Mouse (Mus musculus) megakaryocyte, embryonic 14.5 days (primary cell): ENCODE measurements around the gene Nsun6.

Experiments used
- FLI1 ChIP-seq: IDR thresholded peaks from 2 replicates; pipeline ENCODE4 v1.6.1; 2012; ENCODE audit warnings: low read length, inconsistent platforms, mixed read lengths
- GATA1 ChIP-seq: IDR thresholded peaks from 3 replicates; pipeline ENCODE4 v1.6.1; 2012; ENCODE audit warnings: mixed read lengths, low read length, inconsistent platforms, borderline replicate concordance

- TF ChIP-seq GATA1 (no peak), FLI1 (no peak)
Observed at GRCm38 (mm10) chr2:15054496-15054895, 373 bp downstream of the Nsun6 start.
